Mouse (Mus musculus): ENCODE measurements at regions not wholly inside any gene's neighbourhood (a gene's known extent, or its start where the extent isn't known, plus 50 kb on each side); places are given as distances from the start of the nearest gene placed in this dataset.

GRCm38 (mm10) chr3:61064720-61065119, 62.1 kb downstream of the P2ry1 start:
- no peak for DNase-seq (ENCODE audit: low spot score)

- no peak for DNase-seq (ENCODE audit: low spot score)
Measured at GRCm38 (mm10) chr3:61067067-61067466, 64.5 kb downstream of the P2ry1 start.

- no peak for DNase-seq (ENCODE audit: low spot score)
Measured at GRCm38 (mm10) chr3:61068229-61068628, 65.6 kb downstream of the P2ry1 start.

- DNase-seq (ENCODE audit: low spot score): no peak
Measured at GRCm38 (mm10) chr3:61071041-61071440, 68.4 kb downstream of the P2ry1 start.

GRCm38 (mm10) chr3:61072330-61072729, 69.7 kb downstream of the P2ry1 start:
- no peak for DNase-seq (ENCODE audit: low spot score)

- no peak for DNase-seq (ENCODE audit: low spot score)
Measured at GRCm38 (mm10) chr3:61073103-61073502, 70.5 kb downstream of the P2ry1 start.

- DNase-seq (ENCODE audit: low spot score): no peak
Measured at GRCm38 (mm10) chr3:61073806-61074205, 71.2 kb downstream of the P2ry1 start.

GRCm38 (mm10) chr3:61075839-61076238, 73.2 kb downstream of the P2ry1 start:
- DNase-seq (ENCODE audit: low spot score): no peak

GRCm38 (mm10) chr3:61089931-61090330, 87.3 kb downstream of the P2ry1 start:
- no peak for DNase-seq (ENCODE audit: low spot score)

- no peak for DNase-seq (ENCODE audit: low spot score)
Measured at GRCm38 (mm10) chr3:61092031-61092430, 89.4 kb downstream of the P2ry1 start.

- DNase-seq (ENCODE audit: low spot score): no peak
Measured at GRCm38 (mm10) chr3:61116364-61116763, 113.8 kb downstream of the P2ry1 start.

- DNase-seq (ENCODE audit: low spot score): no peak
Measured at GRCm38 (mm10) chr3:61133096-61133495, 130.5 kb downstream of the P2ry1 start.

- no peak for DNase-seq (ENCODE audit: low spot score)
Measured at GRCm38 (mm10) chr3:61154087-61154486, 151.5 kb downstream of the P2ry1 start.

GRCm38 (mm10) chr3:61159811-61160210, 157.2 kb downstream of the P2ry1 start:
- no peak for DNase-seq (ENCODE audit: low spot score)

- no peak for DNase-seq (ENCODE audit: low spot score)
Measured at GRCm38 (mm10) chr3:61161384-61161783, 158.8 kb downstream of the P2ry1 start.

- DNase-seq (ENCODE audit: low spot score): no peak
Measured at GRCm38 (mm10) chr3:61185789-61186188, 175.6 kb upstream of the Rap2b start.

GRCm38 (mm10) chr3:61188662-61189061, 172.8 kb upstream of the Rap2b start:
- no peak for DNase-seq (ENCODE audit: low spot score)

- no peak for DNase-seq (ENCODE audit: low spot score)
Measured at GRCm38 (mm10) chr3:61216562-61216961, 144.9 kb upstream of the Rap2b start.

GRCm38 (mm10) chr3:61224505-61224904, 136.9 kb upstream of the Rap2b start:
- no peak for DNase-seq (ENCODE audit: low spot score)

GRCm38 (mm10) chr3:61225054-61225453, 136.4 kb upstream of the Rap2b start:
- no peak for DNase-seq (ENCODE audit: low spot score)

- DNase-seq (ENCODE audit: low spot score): no peak
Measured at GRCm38 (mm10) chr3:61241380-61241779, 120.1 kb upstream of the Rap2b start.

GRCm38 (mm10) chr3:61243876-61244527, 117.4 kb upstream of the Rap2b start:
- DNase-seq (ENCODE audit: low spot score): peak; percentile 16

- no peak for DNase-seq (ENCODE audit: low spot score)
Measured at GRCm38 (mm10) chr3:61246429-61246828, 115.0 kb upstream of the Rap2b start.

GRCm38 (mm10) chr3:61247344-61247743, 114.1 kb upstream of the Rap2b start:
- no peak for DNase-seq (ENCODE audit: low spot score)

All from ovary, postnatal 14 days (tissue).